In the genomic region with DNA sequence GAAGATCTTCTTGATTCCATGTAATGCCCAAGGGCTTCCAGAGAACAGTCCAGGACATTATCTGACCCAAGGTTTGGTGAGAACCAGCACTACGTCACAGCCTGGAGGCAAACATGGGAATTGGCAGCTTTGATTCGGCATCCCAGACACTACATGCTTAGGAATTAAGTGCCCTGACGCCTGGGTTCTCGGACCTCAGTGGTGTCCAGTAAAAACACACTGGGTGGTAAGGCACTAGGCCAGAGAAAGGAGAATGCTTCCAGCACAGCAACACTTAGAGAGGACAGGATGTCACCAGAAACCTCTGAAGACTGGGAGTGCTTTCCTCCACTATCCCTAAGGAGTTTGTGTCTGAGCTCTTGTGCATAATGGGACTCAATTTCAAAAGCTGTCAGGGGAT, we compare ENCODE assay signal across 10 mouse cellular contexts.
"Had no signal": no experiment of that assay in that cellular context is flagged by ENCODE, and none has a peak within 500 bp of the region (broad histone marks: within the 10 kb centered on the region; RNA-seq: fewer than 3 reads in every experiment).

No protein-coding gene starts in this region.

- H3K27me3 ChIP-seq: intestine, embryonic 15.5 days; limb, embryonic 12.5 days; liver, embryonic 13.5 days; midbrain, embryonic 13.5 days; stomach, embryonic 15.5 days had no signal

- H3K36me3 ChIP-seq: intestine, embryonic 15.5 days; limb, embryonic 12.5 days; liver, embryonic 13.5 days; midbrain, embryonic 13.5 days; stomach, embryonic 15.5 days had no signal

- ATAC-seq: intestine, embryonic 15.5 days; liver, postnatal 0 days; midbrain, embryonic 13.5 days had no signal

- H3K9me3 ChIP-seq: intestine, embryonic 15.5 days; limb, embryonic 12.5 days; liver, embryonic 13.5 days; midbrain, embryonic 13.5 days; stomach, embryonic 15.5 days had no signal

- H3K9ac ChIP-seq: intestine, embryonic 15.5 days; limb, embryonic 12.5 days; liver, embryonic 13.5 days; liver, postnatal 0 days; midbrain, embryonic 13.5 days; stomach, embryonic 15.5 days had no signal

- DNase-seq: liver; liver, embryonic 13.5 days; liver, postnatal 0 days; right cerebral cortex, postnatal 14 days; thymus, postnatal 4 days had no signal

- H3K4me1 ChIP-seq: intestine, embryonic 15.5 days; limb, embryonic 12.5 days; liver, embryonic 13.5 days; midbrain, embryonic 13.5 days; stomach, embryonic 15.5 days had no signal

- H3K27ac ChIP-seq: intestine, embryonic 15.5 days; layer of hippocampus, adult 2 months; limb, embryonic 12.5 days; liver, embryonic 13.5 days; midbrain, embryonic 13.5 days; stomach, embryonic 15.5 days had no signal

- H3K4me2 ChIP-seq: intestine, embryonic 15.5 days; limb, embryonic 12.5 days; liver, embryonic 13.5 days; midbrain, embryonic 13.5 days; stomach, embryonic 15.5 days had no signal

- H3K4me3 ChIP-seq: intestine, embryonic 15.5 days; layer of hippocampus, adult 2 months; limb, embryonic 12.5 days; liver, embryonic 13.5 days; midbrain, embryonic 13.5 days; stomach, embryonic 15.5 days had no signal
